Mouse (Mus musculus): ENCODE data around the gene Slmap. TPM values are rescaled to one million over a fixed set of nuclear protein-coding genes. Genes with fewer than 3 reads are reported as not detected.
"Not testable (repeated sequence)": the region's sequence is repeated elsewhere in the genome, so short reads cannot be mapped to it uniquely, and the experiment has no call there.

The Slmap gene
- polyA plus RNA-seq, 1 experiment from 2014 or later, result 125 TPM

DNA sequence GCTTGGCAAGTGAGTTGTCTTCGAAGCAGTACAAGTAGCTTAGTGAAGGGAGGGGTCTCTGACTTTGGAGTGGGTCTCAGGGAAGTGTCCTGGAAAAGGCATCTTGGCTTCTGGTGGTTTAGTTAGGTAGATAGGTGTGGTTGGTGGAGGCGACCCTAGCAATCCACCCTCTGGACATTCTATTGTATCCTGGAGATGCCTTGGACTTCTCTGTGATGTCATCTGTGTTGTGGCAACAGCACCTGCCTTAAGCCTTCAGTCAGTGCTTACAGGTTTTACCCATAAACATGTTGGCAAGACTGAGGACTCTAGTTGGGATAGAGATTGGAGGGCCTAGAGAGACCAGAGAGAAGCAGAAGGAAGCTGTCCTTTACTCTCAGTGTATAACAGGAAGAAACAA lies 145.8 kb downstream of the Slmap start:
- 82% methylated on average over 2 of the region's 2 CpGs for WGBS
- not testable (repeated sequence) for H3K4me3 ChIP-seq; H3K4me2 ChIP-seq; ATAC-seq (ENCODE audit: insufficient number of reproducible peaks, low FRiP score); H3K9me3 ChIP-seq (replicated peaks); H3K27me3 ChIP-seq (replicated peaks); H3K9ac ChIP-seq; H3K36me3 ChIP-seq; H3K27ac ChIP-seq (ENCODE audit: poor library complexity, severe bottlenecking); H3K4me1 ChIP-seq (replicated peaks)

DNA sequence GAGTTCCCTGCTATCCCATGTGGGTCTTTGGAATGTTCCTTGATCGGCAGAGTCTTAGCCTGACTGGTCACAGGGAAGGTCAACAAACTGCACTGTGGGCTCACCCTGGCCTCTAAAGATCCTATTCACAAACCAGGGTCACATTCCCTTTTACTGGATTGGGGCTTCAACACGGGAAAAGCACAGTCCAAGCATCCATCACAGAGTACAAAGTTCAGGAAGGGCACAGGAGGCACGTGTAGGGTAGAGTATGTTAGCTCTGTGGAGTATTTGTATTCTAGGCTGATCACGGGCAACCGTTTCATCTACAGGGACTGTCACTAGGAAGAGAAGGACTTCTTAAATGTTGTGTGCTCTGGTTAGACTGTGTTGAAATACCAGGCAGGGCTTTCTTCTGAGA lies 147.7 kb downstream of the Slmap start:
- H3K9me3 ChIP-seq (replicated peaks); H3K36me3 ChIP-seq; H3K4me1 ChIP-seq (replicated peaks); H3K27ac ChIP-seq (ENCODE audit: poor library complexity, severe bottlenecking); H3K4me3 ChIP-seq; ATAC-seq (ENCODE audit: insufficient number of reproducible peaks, low FRiP score); H3K27me3 ChIP-seq (replicated peaks); H3K4me2 ChIP-seq; H3K9ac ChIP-seq: not testable (repeated sequence)
- WGBS, result 61% methylated on average over 5 of the region's 5 CpGs

DNA sequence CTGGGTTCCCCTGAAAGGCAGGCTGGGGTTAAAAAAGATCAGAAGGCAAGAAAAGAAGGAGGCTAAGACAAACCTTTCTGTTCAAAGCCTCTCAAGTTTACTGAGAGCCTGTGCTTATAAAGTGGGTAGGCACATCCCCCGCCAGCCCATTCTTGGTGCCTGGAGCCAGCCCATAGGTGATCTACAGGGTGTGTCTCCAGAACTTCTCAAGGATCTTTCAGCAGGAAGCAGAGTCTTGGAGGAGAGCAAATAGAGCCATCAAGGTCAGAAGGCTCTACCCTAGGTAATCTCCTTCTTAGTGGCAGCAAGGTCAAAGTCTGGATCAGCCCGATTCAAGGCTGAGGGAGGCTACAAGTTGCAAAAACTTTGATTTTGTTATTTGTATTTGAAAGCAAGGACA lies 149.1 kb downstream of the Slmap start:
- H3K4me1 ChIP-seq (replicated peaks); H3K4me3 ChIP-seq; H3K36me3 ChIP-seq; H3K4me2 ChIP-seq; H3K27ac ChIP-seq (ENCODE audit: poor library complexity, severe bottlenecking); H3K9ac ChIP-seq; H3K9me3 ChIP-seq (replicated peaks); ATAC-seq (ENCODE audit: insufficient number of reproducible peaks, low FRiP score); H3K27me3 ChIP-seq (replicated peaks): not testable (repeated sequence)
- WGBS, result 84% methylated on average over 2 of the region's 2 CpGs

DNA sequence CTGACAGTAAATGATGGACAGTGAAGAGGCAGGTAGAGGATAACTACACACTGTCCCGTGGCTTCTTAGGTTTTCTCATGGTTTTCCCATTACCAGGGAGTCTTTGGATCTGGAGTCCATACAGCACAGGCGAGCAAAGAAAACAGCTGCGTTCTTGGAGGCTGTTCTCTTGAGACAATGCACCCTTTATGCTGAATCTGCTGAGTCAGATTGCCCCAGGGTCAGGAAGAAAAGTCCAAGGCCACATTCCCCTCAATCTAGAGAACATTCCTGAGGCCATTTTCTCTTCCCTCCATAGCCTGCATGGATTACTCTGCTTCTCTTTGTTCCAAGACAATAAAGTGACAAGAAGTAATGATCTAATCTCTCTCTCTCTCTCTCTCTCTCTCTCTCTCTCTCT lies 155.7 kb downstream of the Slmap start:
- no peak overlapping the region for H3K4me3 ChIP-seq
- no peak overlapping the region for H3K27ac ChIP-seq (ENCODE audit: poor library complexity, severe bottlenecking)
- no peaks in the 10 kb centered on the region for H3K27me3 ChIP-seq (replicated peaks)
- no peak overlapping the region for H3K9ac ChIP-seq
- no peaks in the 10 kb centered on the region for H3K36me3 ChIP-seq
- 59% methylated on average over 3 of the region's 3 CpGs for WGBS
- H3K9me3 ChIP-seq (replicated peaks), result no peaks in the 10 kb centered on the region
- no peak overlapping the region for H3K4me2 ChIP-seq
- no peaks in the 10 kb centered on the region for H3K4me1 ChIP-seq (replicated peaks)
- ATAC-seq (ENCODE audit: insufficient number of reproducible peaks, low FRiP score), result no peak

DNA sequence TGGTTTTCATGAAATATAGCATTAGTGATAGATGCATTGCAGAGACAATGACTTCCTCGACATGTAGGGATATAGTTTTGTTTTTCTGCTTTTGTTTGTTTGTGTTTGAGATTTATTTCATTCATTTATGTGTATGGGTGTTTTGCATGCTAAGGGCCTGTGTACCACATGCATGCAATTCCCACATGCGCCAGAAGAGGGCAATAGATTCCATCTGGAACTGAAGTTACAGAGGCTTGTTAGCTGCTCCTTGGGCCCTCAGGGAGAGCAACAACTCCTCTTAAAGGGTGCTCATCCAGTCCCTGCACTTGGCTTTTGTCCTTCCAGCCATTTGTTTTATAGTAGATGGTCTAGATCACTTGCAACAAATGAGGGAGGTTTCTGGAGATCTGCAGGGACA lies 158.1 kb downstream of the Slmap start:
- WGBS, result 2% methylated on average over 2 of the region's 2 CpGs
- ATAC-seq (ENCODE audit: insufficient number of reproducible peaks, low FRiP score), result no peak
- H3K36me3 ChIP-seq, result no peaks in the 10 kb centered on the region
- H3K9me3 ChIP-seq (replicated peaks), result no peaks in the 10 kb centered on the region
- no peak overlapping the region for H3K4me3 ChIP-seq
- H3K4me1 ChIP-seq (replicated peaks), result no peaks in the 10 kb centered on the region
- H3K9ac ChIP-seq, result no peak overlapping the region
- no peak overlapping the region for H3K27ac ChIP-seq (ENCODE audit: poor library complexity, severe bottlenecking)
- H3K27me3 ChIP-seq (replicated peaks), result no peaks in the 10 kb centered on the region
- H3K4me2 ChIP-seq, result no peak overlapping the region

Other genes starting within 250 kb of the Slmap start
- 26.2 and 27.5 TPM in 2 replicates for gene Dennd6a, start 38.9 kb upstream of the Slmap start, polyA plus RNA-seq (2016; fragmentation: Nextera tagmentation; extraction: Ambion mirVana)
- 466 and 469 TPM in 2 replicates for gene Arf4, start 103.1 kb upstream of the Slmap start, polyA plus RNA-seq (2016; fragmentation: Nextera tagmentation; extraction: Ambion mirVana)
- 9.4 and 10.4 TPM in 2 replicates for gene Pde12, start 135.0 kb upstream of the Slmap start, polyA plus RNA-seq (2016; fragmentation: Nextera tagmentation; extraction: Ambion mirVana)
- gene Dnah12, start 158.3 kb upstream of the Slmap start, polyA plus RNA-seq (2016; fragmentation: Nextera tagmentation; extraction: Ambion mirVana), result 0.05 TPM in 1 of 2 replicates, not detected in the other

Measured in heart, embryonic 12.5 days (tissue).